ENCODE assay signal across 8 mouse cellular contexts in genomic region chr16:18585676-18586075, GRCm38 (mm10). TPM values are rescaled to one million over a fixed set of nuclear protein-coding genes. Genes with fewer than 3 reads are reported as not detected.
DNase-seq lines count a peak whose midpoint lies in the region; ATAC-seq lines count a peak whose summit lies in the region.
"Had no signal": no experiment of that assay in that cellular context is flagged by ENCODE, and none has a peak within 500 bp of the region (broad histone marks: within the 10 kb centered on the region; RNA-seq: fewer than 3 reads in every experiment).

No protein-coding gene starts in this region.

- 0 out of 2 replicates have a peak overlapping the region, but pooled peaks have one; percentile 21 for H3K27ac ChIP-seq in lung, embryonic 15.5 days
- no peak overlapping the region for H3K27ac ChIP-seq in forebrain, embryonic 12.5 days
- H3K27ac ChIP-seq in limb, embryonic 11.5 days (replicated peaks; ENCODE audit: low read depth, low read length): no peak overlapping the region
- no peak overlapping the region for H3K27ac ChIP-seq in stomach, embryonic 14.5 days (ENCODE audit: low read length)
- H3K27ac ChIP-seq: left cerebral cortex, adult 2 months had no signal

- H3K27me3 ChIP-seq in lung, embryonic 15.5 days: peaks cover 100% of the 10 kb centered on the region
- H3K27me3 ChIP-seq in forebrain, embryonic 12.5 days: peaks cover 100% of the 10 kb centered on the region
- H3K27me3 ChIP-seq in limb, embryonic 11.5 days (ENCODE audit: control insufficient read depth, insufficient read depth, low read length): peaks cover 91% of the 10 kb centered on the region
- H3K27me3 ChIP-seq in stomach, embryonic 14.5 days (ENCODE audit: control insufficient read depth, insufficient read depth, low read length): peaks cover 84% of the 10 kb centered on the region

- H3K4me3 ChIP-seq in lung, embryonic 15.5 days: peak overlapping the region; percentile 50
- H3K4me3 ChIP-seq in forebrain, embryonic 12.5 days (replicated peaks): no peak overlapping the region; the same call in 1 of the 2 replicates
- H3K4me3 ChIP-seq in limb, embryonic 11.5 days (ENCODE audit: low read depth, low read length): peak overlapping the region; percentile 35
- peak overlapping the region; percentile 24; the same call in 1 of the 2 replicates for H3K4me3 ChIP-seq in stomach, embryonic 14.5 days (ENCODE audit: low read depth, low read length)

- no peaks in the 10 kb centered on the region for H3K9me3 ChIP-seq in lung, embryonic 15.5 days
- no peaks in the 10 kb centered on the region for H3K9me3 ChIP-seq in forebrain, embryonic 12.5 days
- H3K9me3 ChIP-seq in limb, embryonic 11.5 days (ENCODE audit: control insufficient read depth, low read length): no peaks in the 10 kb centered on the region
- H3K9me3 ChIP-seq in stomach, embryonic 14.5 days (ENCODE audit: control insufficient read depth, low read depth, low read length): no peaks in the 10 kb centered on the region

- WGBS in lung, embryonic 15.5 days: 29% methylated on average over 10 of the region's 10 CpGs
- WGBS in forebrain, embryonic 12.5 days: 2% methylated on average over 10 of the region's 10 CpGs
- 5% methylated on average over 10 of the region's 10 CpGs for WGBS in limb, embryonic 11.5 days
- WGBS in stomach, embryonic 14.5 days: 31% methylated on average over 10 of the region's 10 CpGs

- no peak for ATAC-seq in lung, embryonic 15.5 days (ENCODE audit: borderline replicate concordance, extremely low read depth, low FRiP score, low TSS enrichment)
- ATAC-seq in forebrain, embryonic 12.5 days (ENCODE audit: low FRiP score): no peak
- no peak for ATAC-seq in limb, embryonic 11.5 days (ENCODE audit: insufficient number of reproducible peaks, low FRiP score, low TSS enrichment, low read depth)
- no peak for ATAC-seq in stomach, embryonic 14.5 days (ENCODE audit: insufficient number of reproducible peaks, insufficient read depth, low FRiP score, low read depth)
- ATAC-seq in granulocyte monocyte progenitor cell, adult 5-6 weeks (replicated peaks; ENCODE audit: poor library complexity, severe bottlenecking): no peak

- H3K4me2 ChIP-seq in lung, embryonic 15.5 days: peak overlapping the region; percentile 88
- peak overlapping the region; percentile 59; the same call in 1 of the 2 replicates for H3K4me2 ChIP-seq in forebrain, embryonic 12.5 days
- peak overlapping the region; percentile 22; the same call in 1 of the 2 replicates for H3K4me2 ChIP-seq in limb, embryonic 11.5 days (ENCODE audit: low read depth, severe bottlenecking)
- H3K4me2 ChIP-seq in stomach, embryonic 14.5 days (replicated peaks; ENCODE audit: low read depth, low read length): peak overlapping the region; percentile 71; the same call in 1 of the 2 replicates

- DNase-seq in lung, postnatal 10 days: no peak
- peak; percentile 69 for DNase-seq in limb, embryonic 11.5 days (ENCODE audit: low spot score)
- no peak for DNase-seq in kidney, postnatal 36 days

- no peaks in the 10 kb centered on the region for H3K36me3 ChIP-seq in lung, embryonic 15.5 days
- no peaks in the 10 kb centered on the region for H3K36me3 ChIP-seq in forebrain, embryonic 12.5 days (replicated peaks)
- no peaks in the 10 kb centered on the region for H3K36me3 ChIP-seq in limb, embryonic 11.5 days (ENCODE audit: control insufficient read depth, insufficient read depth, low read length)
- H3K36me3 ChIP-seq in stomach, embryonic 14.5 days (ENCODE audit: control insufficient read depth, insufficient read depth, low read length): no peaks in the 10 kb centered on the region

- peak overlapping the region; percentile 46 for H3K9ac ChIP-seq in lung, embryonic 15.5 days
- H3K9ac ChIP-seq in forebrain, embryonic 12.5 days: no peak overlapping the region
- H3K9ac ChIP-seq in limb, embryonic 11.5 days (ENCODE audit: low read length): no peak overlapping the region
- H3K9ac ChIP-seq in stomach, embryonic 14.5 days (replicated peaks; ENCODE audit: low read depth, low read length): no peak overlapping the region

- H3K4me1 ChIP-seq in lung, embryonic 15.5 days: peaks cover 48% of the 10 kb centered on the region
- H3K4me1 ChIP-seq in forebrain, embryonic 12.5 days: peaks cover 48% of the 10 kb centered on the region
- H3K4me1 ChIP-seq in limb, embryonic 11.5 days (ENCODE audit: control insufficient read depth, insufficient read depth, low read length): peaks cover 29% of the 10 kb centered on the region
- H3K4me1 ChIP-seq in stomach, embryonic 14.5 days (ENCODE audit: control insufficient read depth, insufficient read depth, low read length): peaks cover 16% of the 10 kb centered on the region; the same call in 1 of the 2 replicates

RNA-seq across cellular contexts. Expression of gene Tbx1, which starts 4.8 kb away (rescaled TPM):
- polyA plus RNA-seq in lung, embryonic 15.5 days (2015; fragmentation: Nextera tagmentation; extraction: Ambion mirVana): 10.9 and 13.1 TPM in 2 replicates
- polyA plus RNA-seq in forebrain, embryonic 12.5 days (2016; fragmentation: Nextera tagmentation; extraction: Ambion mirVana): 1.3 and 1.7 TPM in 2 replicates
- polyA plus RNA-seq in limb, embryonic 11.5 days (2014; fragmentation: Nextera tagmentation; extraction: Ambion mirVana): 2.3 and 2.5 TPM in 2 replicates
- polyA plus RNA-seq in stomach, embryonic 14.5 days (2014; fragmentation: Nextera tagmentation; extraction: Ambion mirVana): 0.53 and 1.1 TPM in 2 replicates
- not detected in 2 replicates for total RNA-seq in granulocyte monocyte progenitor cell, adult 5-6 weeks (2014; fragmentation: Nextera tagmentation)
- total RNA-seq in granulocyte monocyte progenitor cell, adult 5-6 weeks (2017): not detected in 2 replicates

RNA-seq across cellular contexts. Expression of gene Gp1bb, which starts 36.5 kb away (rescaled TPM):
- polyA plus RNA-seq in lung, embryonic 15.5 days (2015; fragmentation: Nextera tagmentation; extraction: Ambion mirVana): 2.8 and 4.3 TPM in 2 replicates
- polyA plus RNA-seq in forebrain, embryonic 12.5 days (2016; fragmentation: Nextera tagmentation; extraction: Ambion mirVana): 4.4 and 5.7 TPM in 2 replicates
- polyA plus RNA-seq in limb, embryonic 11.5 days (2014; fragmentation: Nextera tagmentation; extraction: Ambion mirVana): 4.1 and 4.5 TPM in 2 replicates
- 1.1 and 1.5 TPM in 2 replicates for polyA plus RNA-seq in stomach, embryonic 14.5 days (2014; fragmentation: Nextera tagmentation; extraction: Ambion mirVana)
- not detected in 2 replicates for total RNA-seq in granulocyte monocyte progenitor cell, adult 5-6 weeks (2014; fragmentation: Nextera tagmentation)
- total RNA-seq in granulocyte monocyte progenitor cell, adult 5-6 weeks (2017): not detected in 2 replicates

RNA-seq across cellular contexts. Expression of gene Gm49601, which starts 40.6 kb away (rescaled TPM):
- 3.2 and 4.0 TPM in 2 replicates for polyA plus RNA-seq in lung, embryonic 15.5 days (2015; fragmentation: Nextera tagmentation; extraction: Ambion mirVana)
- 10.6 and 10.7 TPM in 2 replicates for polyA plus RNA-seq in forebrain, embryonic 12.5 days (2016; fragmentation: Nextera tagmentation; extraction: Ambion mirVana)
- 2.3 and 2.4 TPM in 2 replicates for polyA plus RNA-seq in limb, embryonic 11.5 days (2014; fragmentation: Nextera tagmentation; extraction: Ambion mirVana)
- polyA plus RNA-seq in stomach, embryonic 14.5 days (2014; fragmentation: Nextera tagmentation; extraction: Ambion mirVana): 0.67 and 1.3 TPM in 2 replicates
- 1.9 TPM in 1 of 2 replicates, not detected in the other for total RNA-seq in granulocyte monocyte progenitor cell, adult 5-6 weeks (2014; fragmentation: Nextera tagmentation)
- not detected in 2 replicates for total RNA-seq in granulocyte monocyte progenitor cell, adult 5-6 weeks (2017)

RNA-seq across cellular contexts. Expression of gene Sept5, which starts 44.1 kb away (rescaled TPM):
- polyA plus RNA-seq in lung, embryonic 15.5 days (2015; fragmentation: Nextera tagmentation; extraction: Ambion mirVana): 20.2 and 20.9 TPM in 2 replicates
- polyA plus RNA-seq in forebrain, embryonic 12.5 days (2016; fragmentation: Nextera tagmentation; extraction: Ambion mirVana): 68.4 and 69.3 TPM in 2 replicates
- 30.0 and 31.1 TPM in 2 replicates for polyA plus RNA-seq in limb, embryonic 11.5 days (2014; fragmentation: Nextera tagmentation; extraction: Ambion mirVana)
- 17.1 and 18.9 TPM in 2 replicates for polyA plus RNA-seq in stomach, embryonic 14.5 days (2014; fragmentation: Nextera tagmentation; extraction: Ambion mirVana)
- not detected in 2 replicates for total RNA-seq in granulocyte monocyte progenitor cell, adult 5-6 weeks (2014; fragmentation: Nextera tagmentation)
- total RNA-seq in granulocyte monocyte progenitor cell, adult 5-6 weeks (2017): 1.8 and 2.6 TPM in 2 replicates

Comparison
In these comparisons a context has a peak if more than half of its experiments do, and no peak if none do; other contexts are left out.
1. H3K4me2 ChIP-seq: peak in every context shown above with its lines; median percentile 88 in lung, embryonic 15.5 days; 71 in stomach, embryonic 14.5 days; 59 in forebrain, embryonic 12.5 days; 22 in limb, embryonic 11.5 days.